Mouse (Mus musculus) embryo, embryonic 10 days (tissue): ENCODE results near the gene Tagap1.
"Not testable (repeated sequence)": the region's sequence is repeated elsewhere in the genome, so short reads cannot be mapped to it uniquely, and the experiment has no call there.

Source experiments
- DNase-seq: peaks from one replicate; pipeline ENCODE4 v3.0.0-alpha.2; 2015; ENCODE audit warnings: low spot score

Gene Tagap1

DNA sequence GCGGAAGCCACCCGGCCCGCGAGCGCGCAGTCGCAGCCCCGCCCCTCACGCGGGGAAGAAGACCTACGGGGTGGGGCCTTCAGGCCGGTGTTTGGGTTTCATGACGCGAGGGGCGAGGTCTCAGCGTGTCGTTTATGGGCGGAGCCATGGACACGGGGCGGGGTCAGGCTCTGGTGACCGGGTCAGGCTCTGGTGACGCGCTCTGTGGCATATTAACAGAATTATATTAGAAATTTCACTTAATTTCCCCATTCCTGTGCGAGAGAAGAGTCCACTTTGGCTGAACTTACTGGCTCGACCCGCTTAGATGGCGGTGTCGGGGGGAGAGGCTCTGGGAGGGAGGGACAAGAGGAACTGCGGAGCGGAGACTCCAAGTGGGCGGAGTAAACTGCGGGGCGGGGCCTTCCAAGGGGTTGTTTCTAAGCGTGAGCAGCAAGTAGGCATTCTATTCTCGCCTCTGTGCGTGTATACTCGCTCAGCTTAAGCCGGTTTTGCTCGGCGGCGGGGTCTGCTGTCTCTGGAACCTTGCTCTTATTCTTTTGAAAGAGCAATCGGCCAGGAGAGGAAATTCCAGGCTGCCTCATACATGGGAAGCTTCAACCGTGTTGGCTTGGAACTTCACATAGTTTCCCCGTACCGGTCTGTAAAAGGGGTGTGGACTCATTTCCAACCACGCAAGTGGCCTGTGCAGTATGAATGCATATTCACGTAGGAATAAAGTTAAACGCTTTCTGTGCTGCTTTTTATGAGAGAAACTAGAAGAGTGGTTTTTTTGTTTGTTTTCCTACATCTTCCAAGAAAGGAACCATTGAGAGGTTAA lies 435 bp upstream of the Tagap1 start:
- DNase-seq, result peak; percentile 7

DNA sequence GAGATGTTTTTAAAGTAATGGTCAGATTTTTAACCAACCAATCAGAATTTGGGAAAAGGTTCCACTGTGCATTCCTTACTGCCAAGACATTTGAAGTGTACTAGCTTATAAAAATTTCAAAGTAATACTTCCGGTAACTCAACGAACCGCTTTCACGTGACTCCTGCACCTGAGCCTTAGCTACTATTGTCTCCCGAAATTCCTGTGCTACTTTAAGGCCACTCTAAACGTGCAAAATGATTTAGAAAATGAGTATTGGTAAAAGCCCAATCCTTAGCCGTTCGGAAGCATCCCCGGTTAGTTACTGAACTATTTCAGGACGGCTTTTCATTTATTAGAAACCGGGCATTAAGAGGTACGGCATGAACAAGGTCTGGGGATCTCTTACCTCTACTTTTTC lies 607 bp downstream of the Tagap1 start:
- DNase-seq, result peak; percentile 4

DNA sequence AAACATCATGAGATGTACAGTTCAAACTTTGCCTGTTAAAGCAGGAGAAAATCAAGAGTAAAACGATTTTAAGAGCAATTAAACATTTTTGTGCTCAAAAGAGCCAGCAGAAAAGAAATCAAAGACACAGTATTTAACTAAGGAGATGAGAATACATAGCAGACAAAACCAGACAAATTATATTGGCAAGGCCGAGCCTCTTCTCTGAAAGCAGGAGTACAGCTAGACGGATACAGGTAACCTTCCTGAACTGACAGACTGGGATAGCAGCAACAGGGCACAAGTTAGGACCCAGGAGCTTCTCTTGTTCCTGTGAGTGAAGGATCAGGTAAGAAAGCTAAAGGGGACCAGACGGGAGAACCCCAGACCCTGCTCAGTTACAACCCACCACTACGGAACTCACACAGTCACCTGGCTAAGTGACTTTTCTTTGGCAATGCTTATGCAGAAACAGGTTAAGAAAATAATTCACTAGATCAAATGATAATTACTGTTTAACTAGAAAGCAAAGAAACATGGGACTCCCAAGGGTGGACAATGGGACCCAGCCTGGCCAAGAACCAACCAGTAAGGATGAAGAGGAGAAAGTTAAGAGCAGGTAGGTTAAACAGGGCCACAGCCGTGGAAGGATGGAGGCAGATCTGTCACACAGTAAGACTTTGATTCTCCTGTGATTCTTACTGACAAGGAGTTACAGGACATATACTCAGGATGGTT lies 1.3 kb downstream of the Tagap1 start:
- not testable (repeated sequence) for DNase-seq

DNA sequence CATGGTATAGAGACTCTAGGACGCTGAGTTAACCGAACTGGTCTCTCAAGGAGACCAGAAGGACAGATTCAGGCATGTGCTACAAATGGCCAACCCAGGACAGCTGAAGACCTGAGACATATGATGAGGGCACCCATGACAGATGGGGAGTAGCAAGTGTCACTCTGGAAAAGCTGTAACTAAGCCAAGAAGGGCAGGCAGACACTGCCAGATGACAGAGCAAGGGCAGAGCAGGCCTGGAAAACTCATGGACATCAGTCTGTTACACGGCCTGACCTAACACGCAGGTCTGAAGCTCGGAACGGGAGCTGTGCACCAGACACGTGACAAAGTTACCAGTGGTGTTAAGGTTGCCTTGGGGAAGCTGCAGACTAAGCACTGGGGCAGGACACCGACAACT lies 2.1 kb downstream of the Tagap1 start:
- not testable (repeated sequence) for DNase-seq

DNA sequence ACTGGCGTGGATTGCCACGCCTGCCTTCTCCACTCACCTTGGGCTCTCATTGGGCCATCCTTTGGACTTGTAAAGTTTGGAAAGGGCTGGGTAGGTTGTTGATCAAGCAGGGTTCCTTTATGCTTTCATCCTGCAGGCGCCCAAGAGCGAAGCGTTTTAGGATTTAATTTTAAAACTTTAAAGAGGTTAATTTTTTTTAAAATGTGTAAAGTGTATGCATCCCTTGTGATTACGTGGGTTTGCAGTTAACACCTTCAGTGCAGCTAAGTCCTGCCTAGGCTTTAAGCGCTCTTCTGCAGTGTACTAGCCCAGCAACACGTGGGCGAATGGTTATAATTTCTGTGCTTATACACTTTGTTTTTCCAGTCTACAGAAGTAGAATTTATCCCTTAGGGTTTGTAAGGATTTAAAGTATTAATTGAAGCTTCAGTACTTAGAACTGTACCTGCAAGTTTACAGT lies 12.2 kb downstream of the Tagap1 start:
- DNase-seq, result peak; percentile 7

DNA sequence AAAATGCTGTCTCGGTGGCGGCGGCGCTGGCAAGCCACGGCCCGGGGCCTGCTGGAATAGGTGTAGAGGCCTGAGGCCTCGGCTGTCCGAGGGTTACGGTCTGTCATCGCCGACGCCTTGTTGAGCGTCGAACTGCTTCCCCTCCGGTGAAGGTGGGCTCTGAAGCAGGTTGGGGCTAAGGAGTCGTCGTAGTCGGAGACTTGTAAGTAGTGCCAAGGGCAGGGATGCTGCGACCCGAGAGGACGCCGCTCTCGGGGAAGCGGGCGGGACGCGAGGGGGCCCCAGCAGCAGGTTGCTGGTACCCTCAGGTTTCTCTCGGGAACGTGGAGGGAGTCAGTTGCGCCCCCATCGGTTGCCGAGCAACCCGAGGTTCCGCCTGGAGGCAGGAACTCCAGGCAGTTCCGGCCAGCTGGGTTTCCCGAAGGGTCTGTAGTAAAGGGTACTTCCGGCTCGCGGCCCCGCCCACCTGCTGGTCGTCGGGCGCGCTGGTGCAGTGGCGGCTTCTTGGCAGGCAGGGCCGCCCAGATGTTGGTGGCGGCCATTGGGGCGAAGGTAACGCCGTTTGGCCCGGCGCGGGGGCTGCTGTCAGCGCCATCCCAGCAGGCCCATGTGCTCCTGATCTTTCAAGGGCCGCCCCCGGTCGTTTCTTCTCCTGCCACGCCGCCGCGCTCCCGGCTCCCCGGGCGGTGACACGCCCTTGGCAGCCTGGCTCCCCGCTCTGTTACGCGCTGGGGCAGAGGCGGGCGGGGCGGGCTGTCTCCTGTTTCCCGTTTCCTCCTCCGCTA lies 12.8 kb downstream of the Tagap1 start, which contains the start of gene Rsph3b:
Rsph3b (minus strand) TSS at position 699 of the 785 bp plus-strand sequence.
- peak; percentile 90 for DNase-seq

DNA sequence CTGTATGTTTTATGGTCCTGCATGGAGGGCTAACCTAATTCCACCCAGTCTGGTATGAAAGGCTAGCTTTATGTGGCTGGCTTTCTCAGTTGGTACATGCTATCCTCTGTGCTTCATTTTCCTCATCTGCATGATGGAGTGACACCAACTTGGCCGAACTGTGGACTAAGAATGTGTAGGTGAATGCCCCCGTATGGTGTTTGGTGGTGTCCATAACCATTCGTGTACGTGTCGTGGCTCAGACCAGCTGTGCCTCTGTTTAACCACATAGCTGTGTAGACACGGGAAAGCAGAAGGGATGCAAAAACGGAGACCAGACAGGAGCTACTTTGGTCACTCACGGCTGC lies 13.3 kb downstream of the Tagap1 start:
- DNase-seq, result not testable (repeated sequence)

DNA sequence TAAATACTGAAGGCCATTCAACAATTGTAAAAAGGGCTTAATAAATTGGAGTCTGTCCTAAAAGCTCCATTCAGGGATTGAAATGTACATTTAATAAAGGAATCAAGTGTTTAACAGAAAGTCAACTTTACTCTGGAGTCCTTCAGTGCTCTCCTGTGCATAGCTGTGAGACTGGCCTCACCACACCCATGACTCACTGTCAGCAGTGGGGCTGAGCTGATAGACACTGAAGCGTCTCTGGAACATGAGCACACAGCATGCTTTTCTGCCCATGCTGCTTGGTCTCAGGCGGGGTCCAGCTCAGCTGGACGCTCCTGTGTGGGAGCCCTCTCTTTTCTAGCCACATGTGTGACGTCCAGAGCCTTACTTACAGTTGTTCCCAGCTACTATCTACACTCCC lies 18.4 kb downstream of the Tagap1 start:
- DNase-seq, result not testable (repeated sequence)

DNA sequence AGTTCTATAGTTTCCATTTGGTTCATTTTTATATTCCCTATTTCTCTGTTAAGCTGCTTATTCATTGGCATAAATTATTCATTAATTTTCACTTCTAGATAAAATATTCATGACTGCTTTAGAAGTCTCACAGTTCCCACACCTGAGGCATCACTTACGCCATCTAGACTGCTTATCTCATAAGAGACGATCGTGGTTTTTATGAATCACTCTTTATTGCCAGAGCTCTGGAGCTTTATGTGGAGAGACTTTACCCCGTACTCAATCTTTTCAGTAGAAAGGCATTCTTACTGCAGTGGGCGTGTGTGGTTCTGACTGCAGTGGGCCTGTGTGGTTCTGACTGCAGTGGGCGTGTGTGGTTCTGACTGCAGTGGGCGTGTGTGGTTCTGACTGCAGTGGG lies 29.3 kb downstream of the Tagap1 start:
- DNase-seq, result not testable (repeated sequence)

DNA sequence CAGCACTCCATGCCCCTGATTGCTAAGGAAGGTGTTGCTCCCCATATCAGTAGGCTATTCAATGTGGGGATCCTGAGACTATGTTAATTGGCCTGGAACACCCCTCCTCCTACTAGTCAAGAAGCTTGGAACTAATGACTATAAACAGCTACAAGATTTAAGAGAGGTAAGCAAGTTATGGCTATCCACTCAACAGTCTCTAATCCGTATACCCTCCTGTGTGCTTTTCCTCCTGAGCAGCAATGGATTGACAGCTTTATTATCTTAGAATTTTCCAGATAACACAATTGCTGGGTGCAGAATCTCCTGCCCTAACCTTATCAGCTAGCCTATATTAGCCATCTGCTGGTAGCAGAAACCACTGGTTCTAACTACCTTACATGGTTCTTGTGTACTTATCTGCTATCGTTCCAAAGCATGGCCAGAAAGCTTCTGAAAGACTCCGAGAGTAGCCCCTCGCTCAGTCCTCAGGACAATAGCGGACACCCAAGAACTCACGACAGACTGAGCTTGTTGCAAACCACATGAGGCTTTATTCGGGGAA lies 40.5 kb downstream of the Tagap1 start:
- DNase-seq, result not testable (repeated sequence)

DNA sequence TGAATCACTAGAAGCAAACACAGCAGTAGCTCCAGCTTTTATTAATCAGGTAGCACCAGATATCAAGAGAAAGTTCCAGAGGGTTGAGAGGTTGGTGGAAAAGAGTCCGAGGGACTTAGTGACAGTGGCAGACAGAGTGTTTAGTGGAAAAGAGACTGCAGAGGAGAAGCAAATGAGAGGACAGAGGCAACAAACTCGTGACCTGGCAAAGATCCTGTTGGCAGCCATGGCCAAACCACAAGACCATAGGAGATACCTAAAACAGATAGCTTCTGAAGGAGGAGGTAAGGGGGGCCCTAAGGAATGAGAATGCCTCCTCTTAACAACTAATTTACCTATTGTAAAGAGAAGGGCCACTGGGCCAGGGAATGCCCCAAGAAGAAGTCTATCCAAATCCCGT lies 41.6 kb downstream of the Tagap1 start:
- not testable (repeated sequence) for DNase-seq

DNA sequence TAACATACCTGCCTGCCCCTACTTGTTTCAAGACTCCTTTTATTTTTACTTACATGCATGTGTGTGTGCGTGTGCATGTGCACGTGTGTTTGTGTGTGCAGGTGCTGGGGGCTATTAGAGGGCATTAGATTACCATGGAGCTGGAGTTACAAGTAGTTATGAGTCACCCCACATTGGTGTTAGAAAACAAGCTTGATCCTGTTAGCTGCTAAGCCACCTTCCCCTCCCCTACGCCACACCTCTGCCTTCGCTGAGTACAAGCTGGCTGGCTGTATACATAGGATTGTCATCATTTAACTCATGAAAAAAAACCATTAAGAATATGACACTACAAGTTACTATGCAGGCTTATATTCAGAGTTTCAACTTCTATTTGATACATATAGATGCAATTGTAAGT lies 45.7 kb downstream of the Tagap1 start:
- DNase-seq, result not testable (repeated sequence)

DNA sequence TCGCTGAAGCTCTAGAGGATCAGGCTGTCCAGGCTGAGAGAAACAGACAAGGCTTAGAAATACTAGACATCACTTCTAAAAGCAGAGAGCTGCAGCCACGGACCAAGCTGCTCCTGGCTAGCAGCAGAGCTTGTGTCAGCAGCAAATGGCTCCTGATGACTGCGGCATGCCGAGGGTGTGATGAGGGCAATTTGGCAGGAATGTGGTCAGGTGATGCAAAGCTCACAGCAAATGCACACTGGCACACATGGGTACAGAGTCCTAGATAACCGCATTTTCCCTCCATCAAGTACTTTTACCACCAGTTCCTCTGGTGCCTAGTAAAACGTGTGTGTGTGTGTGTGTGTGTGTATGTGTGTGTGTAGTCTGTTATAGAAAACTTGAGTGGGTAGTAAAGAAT lies 46.9 kb downstream of the Tagap1 start:
- not testable (repeated sequence) for DNase-seq
